Mouse (Mus musculus): Measurements from ENCODE around the gene Ndufaf8. TPM values are rescaled to one million over a fixed set of nuclear protein-coding genes. Genes with fewer than 3 reads are reported as not detected.

Ndufaf8 gene
- polyA plus RNA-seq, 1 experiment from 2014 or later, result 79.2 TPM

DNA sequence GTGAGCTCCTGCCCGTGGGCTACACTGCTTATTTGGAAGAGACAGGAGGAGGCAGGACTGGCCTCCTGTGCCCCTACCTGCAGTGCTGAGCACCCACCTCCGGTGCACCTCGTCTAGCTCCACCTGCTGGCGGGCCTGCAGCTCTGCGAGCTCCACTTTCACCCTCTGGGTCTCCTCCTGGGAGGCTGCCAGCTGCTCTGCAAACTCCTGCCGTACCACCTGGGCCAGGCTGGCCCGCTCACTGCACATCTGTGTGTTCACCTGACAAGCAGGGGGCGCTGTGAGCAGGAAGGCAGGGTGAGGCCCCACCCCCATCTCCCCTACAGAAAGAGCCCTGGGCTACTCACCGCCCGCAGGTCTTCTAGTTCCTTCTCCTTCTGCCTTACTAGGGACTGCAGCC lies 33.4 kb upstream of the Ndufaf8 start:
- Histone ChIP-seq H3K9me3 (replicated peaks) (no peaks in the 10 kb centered on the region), H3K27me3 (replicated peaks) (no peaks in the 10 kb centered on the region), H3K36me3 (peaks cover 52% of the 10 kb centered on the region), H3K4me2 (peak overlapping the region; percentile 46), H3K4me1 (replicated peaks) (peaks cover 16% of the 10 kb centered on the region), H3K27ac (ENCODE audit: poor library complexity, severe bottlenecking) (peak overlapping the region; percentile 42; the same call in 1 of the 2 replicates), H3K4me3 (no peak overlapping the region), H3K9ac (peak overlapping the region; percentile 25; the same call in 1 of the 2 replicates)
- no peak for ATAC-seq (ENCODE audit: insufficient number of reproducible peaks, low FRiP score)
- WGBS, result 25% methylated on average over 10 of the region's 10 CpGs

GRCm38 (mm10) chr11:120067834-120068233 lies 30.9 kb upstream of the Ndufaf8 start:
- peaks cover 16% of the 10 kb centered on the region for H3K4me1 ChIP-seq (replicated peaks)
- no peak overlapping the region for H3K4me3 ChIP-seq
- 66% methylated on average over 17 of the region's 17 CpGs for WGBS
- H3K27ac ChIP-seq (ENCODE audit: poor library complexity, severe bottlenecking), result no peak overlapping the region
- H3K27me3 ChIP-seq (replicated peaks), result no peaks in the 10 kb centered on the region
- H3K9me3 ChIP-seq (replicated peaks), result no peaks in the 10 kb centered on the region
- H3K9ac ChIP-seq, result no peak overlapping the region
- peaks cover 77% of the 10 kb centered on the region for H3K36me3 ChIP-seq
- ATAC-seq (ENCODE audit: insufficient number of reproducible peaks, low FRiP score), result 0 out of 2 replicates have a peak, but pooled peaks have one; percentile 17
- H3K4me2 ChIP-seq, result no peak overlapping the region

GRCm38 (mm10) chr11:120069261-120069660 lies 29.5 kb upstream of the Ndufaf8 start:
- Histone ChIP-seq H3K9ac (no peak overlapping the region), H3K36me3 (peaks cover 76% of the 10 kb centered on the region)

GRCm38 (mm10) chr11:120070286-120070930 lies 28.3 kb upstream of the Ndufaf8 start:
- Histone ChIP-seq H3K27ac (ENCODE audit: poor library complexity, severe bottlenecking) (no peak overlapping the region), H3K27me3 (replicated peaks) (no peaks in the 10 kb centered on the region), H3K4me2 (no peak overlapping the region), H3K9ac (no peak overlapping the region), H3K4me3 (no peak overlapping the region), H3K4me1 (replicated peaks) (peaks cover 14% of the 10 kb centered on the region), H3K36me3 (peaks cover 79% of the 10 kb centered on the region), H3K9me3 (replicated peaks) (no peaks in the 10 kb centered on the region)
- no peak for ATAC-seq (ENCODE audit: insufficient number of reproducible peaks, low FRiP score)
- WGBS, result 91% methylated on average over 27 of the region's 27 CpGs

More at GRCm38 (mm10) chr11:120069261-120069660, 29.5 kb upstream of the Ndufaf8 start:
- no peaks in the 10 kb centered on the region for H3K9me3 ChIP-seq (replicated peaks)
- no peak for ATAC-seq (ENCODE audit: insufficient number of reproducible peaks, low FRiP score)
- H3K4me2 ChIP-seq, result no peak overlapping the region
- no peak overlapping the region for H3K27ac ChIP-seq (ENCODE audit: poor library complexity, severe bottlenecking)
- H3K4me3 ChIP-seq, result no peak overlapping the region
- H3K4me1 ChIP-seq (replicated peaks), result peaks cover 16% of the 10 kb centered on the region
- no peaks in the 10 kb centered on the region for H3K27me3 ChIP-seq (replicated peaks)
- 44% methylated on average over 11 of the region's 11 CpGs for WGBS

DNA sequence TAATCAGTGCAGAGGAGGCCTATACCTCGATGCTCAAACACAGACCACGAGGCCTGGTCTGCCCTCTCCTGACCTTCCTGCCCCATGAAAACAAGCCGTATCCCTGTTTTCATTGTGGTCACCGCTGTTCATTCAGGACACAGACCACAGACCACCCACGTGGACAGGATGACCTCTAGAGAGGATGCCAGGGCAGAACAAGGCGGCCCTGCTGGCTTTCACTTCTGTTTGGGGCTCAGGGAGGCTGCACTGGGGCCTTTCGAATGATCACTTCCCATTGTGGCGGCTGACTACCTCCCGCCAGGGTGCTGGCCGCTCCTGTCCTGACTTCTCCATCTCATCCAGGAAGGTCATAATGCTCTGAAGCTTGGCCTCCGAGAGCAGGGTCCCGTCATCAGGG lies 27.7 kb upstream of the Ndufaf8 start:
- H3K4me1 ChIP-seq (replicated peaks), result 0 out of 2 replicates have a peak, but pooled peaks cover 8% of the 10 kb centered on the region
- 69% methylated on average over 12 of the region's 12 CpGs for WGBS
- no peak overlapping the region for H3K4me2 ChIP-seq
- H3K36me3 ChIP-seq, result peaks cover 85% of the 10 kb centered on the region
- H3K27ac ChIP-seq (ENCODE audit: poor library complexity, severe bottlenecking), result no peak overlapping the region
- no peaks in the 10 kb centered on the region for H3K9me3 ChIP-seq (replicated peaks)
- ATAC-seq (ENCODE audit: insufficient number of reproducible peaks, low FRiP score), result no peak
- no peak overlapping the region for H3K9ac ChIP-seq
- H3K27me3 ChIP-seq (replicated peaks), result no peaks in the 10 kb centered on the region
- no peak overlapping the region for H3K4me3 ChIP-seq

DNA sequence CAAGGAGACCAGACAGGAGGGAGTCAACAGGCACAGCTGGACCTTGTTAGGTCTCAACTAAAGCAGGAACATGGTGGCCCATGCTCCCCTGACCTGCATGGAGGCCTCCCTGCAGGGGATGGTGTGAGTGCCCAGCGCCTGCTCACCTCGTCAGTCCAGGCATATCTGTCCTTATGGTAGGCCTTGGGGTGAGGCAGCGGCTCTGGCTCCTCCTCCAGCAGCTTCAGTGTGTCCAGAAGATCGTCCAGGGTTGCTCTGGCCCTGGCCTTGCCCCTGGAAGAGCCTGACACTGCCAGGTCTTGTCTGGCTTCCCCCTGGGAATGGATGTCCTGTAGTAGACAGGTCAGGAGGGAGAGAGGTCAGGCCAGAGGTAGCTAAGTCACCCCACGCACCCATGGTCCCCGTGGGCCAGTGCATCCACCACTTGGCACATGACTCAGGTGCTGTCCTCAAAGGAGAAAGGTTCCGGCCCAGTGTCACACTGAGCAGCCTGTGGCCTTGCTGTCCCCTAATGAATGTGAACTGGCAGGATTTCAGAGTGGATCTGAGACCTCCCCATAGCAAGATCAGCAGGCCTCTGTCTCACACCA lies 26.9 kb upstream of the Ndufaf8 start:
- Histone ChIP-seq H3K4me1 (replicated peaks) (0 out of 2 replicates have a peak, but pooled peaks cover 5% of the 10 kb centered on the region), H3K27me3 (replicated peaks) (no peaks in the 10 kb centered on the region), H3K27ac (ENCODE audit: poor library complexity, severe bottlenecking) (no peak overlapping the region), H3K4me3 (no peak overlapping the region), H3K9me3 (replicated peaks) (no peaks in the 10 kb centered on the region), H3K4me2 (no peak overlapping the region), H3K36me3 (peaks cover 87% of the 10 kb centered on the region), H3K9ac (no peak overlapping the region)
- ATAC-seq (ENCODE audit: insufficient number of reproducible peaks, low FRiP score), result no peak
- 86% methylated on average over 7 of the region's 7 CpGs for WGBS

- H3K36me3 ChIP-seq, result peaks cover 86% of the 10 kb centered on the region
- WGBS, result 83% methylated on average over 9 of the region's 9 CpGs
Observed at GRCm38 (mm10) chr11:120072986-120073647, 25.6 kb upstream of the Ndufaf8 start.

DNA sequence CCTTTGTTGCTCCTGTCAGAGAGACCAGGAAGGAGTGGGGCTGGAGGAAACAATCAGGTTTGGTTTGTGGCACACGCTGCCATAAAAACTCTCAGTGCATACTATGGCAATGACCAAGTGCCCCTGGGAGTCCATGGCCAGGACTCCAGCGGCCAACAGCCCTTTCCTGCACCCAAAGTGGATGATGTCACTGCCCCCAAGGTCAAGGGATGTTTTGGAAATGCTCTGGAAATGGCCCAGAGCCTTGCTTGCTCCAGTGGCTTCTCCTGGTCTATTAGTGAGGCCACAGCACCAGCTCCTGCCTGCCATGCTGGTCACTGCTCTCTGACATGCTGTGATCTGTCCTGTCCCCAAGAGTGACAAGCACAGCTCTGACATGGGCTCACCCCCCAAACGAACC lies 22.5 kb upstream of the Ndufaf8 start:
- no peak overlapping the region for H3K9ac ChIP-seq
- H3K4me2 ChIP-seq, result no peak overlapping the region
- no peaks in the 10 kb centered on the region for H3K27me3 ChIP-seq (replicated peaks)
- no peaks in the 10 kb centered on the region for H3K9me3 ChIP-seq (replicated peaks)
- 70% methylated on average over 3 of the region's 3 CpGs for WGBS
- no peak overlapping the region for H3K4me3 ChIP-seq
- H3K27ac ChIP-seq (ENCODE audit: poor library complexity, severe bottlenecking), result no peak overlapping the region
- H3K36me3 ChIP-seq, result peaks cover 90% of the 10 kb centered on the region
- no peaks in the 10 kb centered on the region for H3K4me1 ChIP-seq (replicated peaks)
- no peak for ATAC-seq (ENCODE audit: insufficient number of reproducible peaks, low FRiP score)

More at GRCm38 (mm10) chr11:120072986-120073647, 25.6 kb upstream of the Ndufaf8 start:
- Histone ChIP-seq H3K4me2 (no peak overlapping the region), H3K9me3 (replicated peaks) (no peaks in the 10 kb centered on the region), H3K27ac (ENCODE audit: poor library complexity, severe bottlenecking) (no peak overlapping the region), H3K9ac (no peak overlapping the region), H3K4me1 (replicated peaks) (0 out of 2 replicates have a peak, but pooled peaks cover 5% of the 10 kb centered on the region), H3K27me3 (replicated peaks) (no peaks in the 10 kb centered on the region), H3K4me3 (no peak overlapping the region)
- no peak for ATAC-seq (ENCODE audit: insufficient number of reproducible peaks, low FRiP score)

DNA sequence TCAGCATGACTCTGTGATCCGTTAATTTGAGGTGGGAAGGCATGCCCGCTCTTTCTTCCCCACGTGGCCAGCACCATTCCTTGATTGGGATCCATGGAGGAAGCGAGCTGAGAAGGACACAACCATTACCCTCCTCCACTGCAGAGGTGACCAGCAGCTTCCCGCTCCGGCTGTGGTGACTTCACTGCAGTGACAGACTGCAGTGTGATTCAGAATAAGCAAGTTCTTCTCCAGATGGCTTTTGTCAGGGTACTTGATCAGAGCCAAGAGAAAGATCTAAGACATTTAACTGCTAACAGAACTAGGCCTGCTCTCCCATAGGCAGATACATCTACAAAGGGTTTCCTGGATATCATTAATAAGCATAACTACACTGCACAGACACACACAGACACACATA lies 18.4 kb upstream of the Ndufaf8 start:
- 84% methylated on average over 6 of the region's 6 CpGs for WGBS
- Histone ChIP-seq H3K27ac (ENCODE audit: poor library complexity, severe bottlenecking) (no peak overlapping the region), H3K9ac (no peak overlapping the region), H3K4me3 (no peak overlapping the region), H3K27me3 (replicated peaks) (no peaks in the 10 kb centered on the region), H3K36me3 (peaks cover 74% of the 10 kb centered on the region), H3K4me1 (replicated peaks) (peaks cover 13% of the 10 kb centered on the region), H3K4me2 (no peak overlapping the region), H3K9me3 (replicated peaks) (no peaks in the 10 kb centered on the region)
- ATAC-seq (ENCODE audit: insufficient number of reproducible peaks, low FRiP score), result no peak

DNA sequence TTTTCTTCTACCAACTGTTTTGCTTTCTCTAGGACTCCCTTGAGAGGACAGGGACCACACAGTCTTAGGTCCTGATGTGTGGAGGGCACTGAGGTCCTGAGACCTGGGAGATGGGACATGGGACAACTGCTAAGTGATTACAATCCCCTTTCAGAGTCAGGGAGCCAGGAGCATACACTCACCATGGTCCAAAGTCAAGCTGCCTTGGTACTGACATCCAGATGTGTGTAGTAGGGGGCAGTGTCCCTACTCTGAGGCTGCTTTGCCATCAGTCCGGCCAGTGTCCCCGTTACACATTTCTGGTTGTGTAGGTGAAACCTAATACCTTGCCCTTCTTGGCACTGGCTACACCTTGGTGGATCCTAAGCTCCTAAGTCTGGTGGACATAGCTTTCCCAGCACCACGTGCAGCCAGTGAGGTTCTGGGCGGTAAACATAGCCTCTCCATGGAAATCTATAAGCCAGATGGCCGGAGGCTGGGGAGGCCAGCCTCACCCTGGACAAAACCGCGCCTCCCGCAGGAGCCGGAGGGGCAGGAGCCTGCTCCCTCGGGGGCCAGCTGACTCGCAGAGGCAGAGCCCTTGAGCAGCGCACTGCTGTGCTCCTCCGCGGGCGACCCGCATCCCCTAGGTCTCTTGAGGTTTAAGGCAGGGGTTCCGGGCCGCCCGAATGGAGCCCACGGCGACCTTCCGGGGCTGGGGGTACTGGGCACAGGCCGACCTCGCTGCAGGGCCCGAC lies 12.7 kb upstream of the Ndufaf8 start:
- Histone ChIP-seq H3K4me2 (peak overlapping the region; percentile 87), H3K4me1 (replicated peaks) (peaks cover 27% of the 10 kb centered on the region), H3K9ac (peak overlapping the region; percentile 96), H3K9me3 (replicated peaks) (no peaks in the 10 kb centered on the region), H3K4me3 (peak overlapping the region; percentile 95), H3K27me3 (replicated peaks) (no peaks in the 10 kb centered on the region), H3K27ac (ENCODE audit: poor library complexity, severe bottlenecking) (peak overlapping the region; percentile 72), H3K36me3 (peaks cover 30% of the 10 kb centered on the region)
- ATAC-seq (ENCODE audit: insufficient number of reproducible peaks, low FRiP score), result peak; percentile 38; the same call in 1 of the 2 replicates
- WGBS, result under 1% methylated on average over 25 of the region's 25 CpGs

Measured in heart, embryonic 12.5 days (tissue).